Mouse (Mus musculus) neural tube, embryonic 15.5 days (tissue): ENCODE results near the gene Pet100. TPM values are rescaled to one million over a fixed set of nuclear protein-coding genes. Genes with fewer than 3 reads are reported as not detected.

Experiments used
- ATAC-seq: fragments of 200-750 bp; cut with Nextera tagmentation; 2 replicates; pipeline ENCODE4 v1.8.0; 2017; ENCODE audit warnings: mild to moderate bottlenecking, moderate TSS enrichment, moderate library complexity; ENCODE audit not compliant: low FRiP score
- H3K27ac ChIP-seq: fragments of 300-500 bp; sonication (generic); replicated peaks from 2 replicates; pipeline ENCODE4 v1.5.1; 2015; ENCODE audit warnings: mild to moderate bottlenecking, inconsistent platforms
- H3K27me3 ChIP-seq: fragments of 300-500 bp; sonication (generic); replicated peaks from 2 replicates; pipeline ENCODE4 v1.6.1; 2015; ENCODE audit warnings: inconsistent platforms
- H3K36me3 ChIP-seq: fragments of 300-500 bp; sonication (generic); 2 replicates; pipeline ENCODE4 v1.6.1; 2015; ENCODE audit warnings: inconsistent platforms
- H3K4me1 ChIP-seq: fragments of 300-500 bp; sonication (generic); 2 replicates; pipeline ENCODE4 v1.6.1; 2015; ENCODE audit warnings: inconsistent platforms
- H3K4me2 ChIP-seq: fragments of 300-500 bp; sonication (generic); 2 replicates; pipeline ENCODE4 v1.6.1; 2015; ENCODE audit warnings: inconsistent platforms, mild to moderate bottlenecking, moderate library complexity
- H3K4me3 ChIP-seq: fragments of 300-500 bp; sonication (generic); replicated peaks from 2 replicates; pipeline ENCODE4 v1.5.1; 2015; ENCODE audit warnings: mild to moderate bottlenecking, inconsistent platforms
- H3K9ac ChIP-seq: fragments of 300-500 bp; sonication (generic); replicated peaks from 2 replicates; pipeline ENCODE4 v1.6.1; 2015; ENCODE audit warnings: mild to moderate bottlenecking, inconsistent platforms
- H3K9me3 ChIP-seq: fragments of 300-500 bp; sonication (generic); replicated peaks from 2 replicates; pipeline ENCODE4 v1.6.1; 2016; ENCODE audit warnings: inconsistent platforms
- WGBS: fragments of 180-500 bp; shearing (Covaris S2); methylation state at CpG from one replicate; pipeline ENCODE4 v1.1.7; 2015; ENCODE audit warnings: mixed read lengths; 5-methylcytosine and 5-hydroxymethylcytosine counted together
- polyA plus RNA-seq: library from polyadenylated mRNA; unstranded; fragments of >200 nt; fragmentation: Nextera tagmentation; extraction: Ambion mirVana; gene quantifications from 2 replicates; pipeline ENCODE4 v1.2.1, GENCODE M21; 2015

Pet100 gene
- polyA plus RNA-seq, 1 experiment from 2014 or later, result 90.1 TPM

DNA sequence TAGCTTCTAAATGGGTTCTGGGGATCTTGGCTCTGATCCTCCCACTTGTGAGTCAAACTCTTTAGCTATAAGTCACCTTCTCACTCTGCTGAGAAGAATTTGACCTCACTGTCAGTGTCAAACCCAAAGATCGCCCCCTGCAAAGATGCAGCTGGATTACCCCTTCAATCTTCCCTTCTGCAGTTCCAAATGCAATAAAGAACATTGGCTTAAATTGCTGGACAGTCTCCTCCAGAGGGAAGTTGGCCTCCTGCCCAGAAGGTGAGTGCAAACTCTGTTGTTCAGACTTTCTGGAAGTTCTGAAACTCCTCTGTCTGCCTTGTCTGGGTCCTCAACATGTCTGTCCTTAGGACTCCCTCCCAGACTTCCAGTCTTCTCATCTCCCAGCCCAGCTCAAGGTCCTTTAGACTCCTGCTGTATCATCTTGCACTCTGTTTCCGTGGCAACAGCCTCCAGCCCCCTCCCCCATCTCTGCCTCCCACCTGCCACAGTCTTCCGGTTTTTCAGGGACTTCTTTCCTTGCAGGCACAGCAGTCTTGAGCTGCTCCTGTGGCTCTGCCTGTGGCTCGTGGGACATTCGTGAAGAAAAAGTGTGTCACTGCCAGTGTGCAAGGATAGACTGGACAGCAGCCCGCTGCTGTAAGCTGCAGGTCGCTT, 35.5 kb downstream of the Pet100 start:
- 23% methylated on average over 7 of the region's 7 CpGs for WGBS
- no peak overlapping the region for H3K9ac ChIP-seq
- H3K9me3 ChIP-seq, result no peaks in the 10 kb centered on the region
- peak; percentile 34; the same call in 1 of the 2 replicates for ATAC-seq
- no peak overlapping the region for H3K4me2 ChIP-seq
- H3K4me1 ChIP-seq, result peaks cover 9% of the 10 kb centered on the region; the same call in 1 of the 2 replicates
- no peak overlapping the region for H3K27ac ChIP-seq
- H3K36me3 ChIP-seq, result no peaks in the 10 kb centered on the region
- H3K27me3 ChIP-seq, result no peaks in the 10 kb centered on the region
- H3K4me3 ChIP-seq, result no peak overlapping the region

GRCm38 (mm10) chr8:3660889-3661288, 39.5 kb downstream of the Pet100 start:
- H3K27ac ChIP-seq, result no peak overlapping the region
- 83% methylated on average over 8 of the region's 8 CpGs for WGBS
- no peak overlapping the region for H3K9ac ChIP-seq
- H3K36me3 ChIP-seq, result no peaks in the 10 kb centered on the region
- no peak for ATAC-seq
- no peak overlapping the region for H3K4me2 ChIP-seq
- no peaks in the 10 kb centered on the region for H3K9me3 ChIP-seq
- peaks cover 9% of the 10 kb centered on the region; the same call in 1 of the 2 replicates for H3K4me1 ChIP-seq
- no peak overlapping the region for H3K4me3 ChIP-seq
- H3K27me3 ChIP-seq, result no peaks in the 10 kb centered on the region

- 71% methylated on average over 5 of the region's 5 CpGs for WGBS
- Histone ChIP-seq H3K27me3 (no peaks in the 10 kb centered on the region), H3K4me3 (no peak overlapping the region), H3K4me2 (no peak overlapping the region), H3K9me3 (no peaks in the 10 kb centered on the region), H3K27ac (no peak overlapping the region), H3K4me1 (no peaks in the 10 kb centered on the region), H3K9ac (no peak overlapping the region), H3K36me3 (no peaks in the 10 kb centered on the region)
- no peak for ATAC-seq
These were observed 43.1 kb downstream of the Pet100 start for GRCm38 (mm10) chr8:3664405-3664804.

DNA sequence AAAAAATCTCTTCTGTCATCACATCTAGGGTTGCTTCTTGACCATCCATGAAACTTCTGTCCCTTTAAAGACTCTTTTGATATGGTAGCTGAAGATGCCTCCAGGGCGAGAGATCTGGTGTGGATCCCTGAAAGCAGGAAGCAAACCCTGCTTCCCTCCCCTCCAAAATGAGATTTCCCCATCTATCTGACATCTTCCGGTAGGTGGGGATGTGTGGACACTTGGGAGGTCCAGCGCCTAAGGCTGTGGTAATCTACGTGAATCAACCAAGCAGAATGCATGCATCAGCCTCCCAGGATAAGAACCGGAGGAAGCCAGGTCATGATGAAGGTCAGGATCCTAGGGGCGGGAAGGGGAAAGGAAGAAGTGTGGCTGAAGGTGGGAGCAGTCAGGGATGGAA, 44.2 kb downstream of the Pet100 start, which contains the start of gene Mcemp1:
Mcemp1 (plus strand) TSS at position 248 of the 400 bp plus-strand sequence.
- WGBS, result 85% methylated on average over 6 of the region's 6 CpGs
- H3K36me3 ChIP-seq, result no peaks in the 10 kb centered on the region
- H3K4me2 ChIP-seq, result no peak within 1 kb of the TSS
- no peaks in the 10 kb centered on the region for H3K27me3 ChIP-seq
- no peaks in the 10 kb centered on the region for H3K4me1 ChIP-seq
- H3K4me3 ChIP-seq, result no peak within 1 kb of the TSS
- H3K9me3 ChIP-seq, result no peaks in the 10 kb centered on the region
- ATAC-seq, result no peak
- no peak within 1 kb of the TSS for H3K27ac ChIP-seq
- H3K9ac ChIP-seq, result no peak within 1 kb of the TSS

GRCm38 (mm10) chr8:3670388-3670787, 49.0 kb downstream of the Pet100 start:
- no peak for ATAC-seq
- H3K9ac ChIP-seq, result no peak overlapping the region
- H3K9me3 ChIP-seq, result no peaks in the 10 kb centered on the region
- peaks cover 14% of the 10 kb centered on the region for H3K4me1 ChIP-seq
- 82% methylated on average over 2 of the region's 2 CpGs for WGBS
- H3K36me3 ChIP-seq, result no peaks in the 10 kb centered on the region
- H3K27me3 ChIP-seq, result no peaks in the 10 kb centered on the region
- no peak overlapping the region for H3K27ac ChIP-seq
- no peak overlapping the region for H3K4me2 ChIP-seq
- H3K4me3 ChIP-seq, result no peak overlapping the region

DNA sequence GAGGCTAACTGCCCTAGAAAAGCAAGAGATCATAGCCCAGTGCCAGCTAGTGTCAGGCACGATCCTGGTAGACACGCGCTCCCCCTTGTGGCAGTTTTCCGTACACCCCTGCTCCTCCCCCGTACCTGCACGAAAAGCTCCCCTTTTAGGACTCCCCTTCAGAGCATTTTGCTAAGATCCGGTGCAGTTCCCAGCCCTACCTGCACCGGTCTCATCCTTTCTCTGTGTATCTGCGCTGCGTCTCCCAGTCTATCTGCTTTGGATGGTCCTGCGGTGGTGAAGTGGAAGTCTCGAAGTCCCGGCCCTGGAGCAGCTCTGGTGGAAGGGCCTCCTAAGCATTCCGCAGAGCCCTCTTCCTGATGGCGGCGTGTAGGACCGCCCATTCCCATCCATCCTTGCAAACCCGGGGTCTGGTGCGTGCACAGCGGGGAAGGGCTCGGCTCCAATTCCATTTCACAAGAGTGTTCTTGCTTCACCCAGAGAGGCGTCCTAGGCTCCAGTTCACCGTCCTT, 50.7 kb downstream of the Pet100 start, which contains the start of gene Fcor:
Fcor (minus strand) TSS at position 383 of the 512 bp plus-strand sequence.
- WGBS, result under 1% methylated on average over 23 of the region's 23 CpGs
- Histone ChIP-seq H3K4me1 (peaks cover 19% of the 10 kb centered on the region), H3K36me3 (no peaks in the 10 kb centered on the region), H3K27ac (peak within 1 kb of the TSS; percentile 82), H3K27me3 (no peaks in the 10 kb centered on the region), H3K4me3 (peak within 1 kb of the TSS; percentile 52), H3K9ac (peak within 1 kb of the TSS; percentile 56), H3K9me3 (no peaks in the 10 kb centered on the region), H3K4me2 (peak within 1 kb of the TSS; percentile 73)
- ATAC-seq, result peak; percentile 88

GRCm38 (mm10) chr8:3674671-3675070, 53.3 kb downstream of the Pet100 start:
- Histone ChIP-seq H3K27me3 (no peaks in the 10 kb centered on the region), H3K9me3 (no peaks in the 10 kb centered on the region), H3K9ac (no peak overlapping the region), H3K4me1 (peaks cover 36% of the 10 kb centered on the region), H3K27ac (no peak overlapping the region), H3K4me3 (no peak overlapping the region), H3K36me3 (peaks cover 12% of the 10 kb centered on the region), H3K4me2 (no peak overlapping the region)
- no peak for ATAC-seq
- WGBS, result 69% methylated on average over 3 of the region's 3 CpGs

Other genes starting within 250 kb of the Pet100 start
- gene Arhgef18, start 228.5 kb upstream of the Pet100 start, polyA plus RNA-seq, result 8.1 and 9.5 TPM in 2 replicates
- 4.0 and 5.7 TPM in 2 replicates for gene Pex11g, start 153.9 kb upstream of the Pet100 start, polyA plus RNA-seq
- gene Tex45, start 150.7 kb upstream of the Pet100 start, polyA plus RNA-seq, result 0.50 and 0.61 TPM in 2 replicates
- gene Zfp358, start 128.4 kb upstream of the Pet100 start, polyA plus RNA-seq, result 62.7 and 64.3 TPM in 2 replicates
- 97.7 and 106 TPM in 2 replicates for gene Mcoln1, start 121.1 kb upstream of the Pet100 start, polyA plus RNA-seq
- 42.5 and 44.3 TPM in 2 replicates for gene Pnpla6, start 106.2 kb upstream of the Pet100 start, polyA plus RNA-seq
- 0.52 and 0.56 TPM in 2 replicates for gene C330021F23Rik, start 53.6 kb upstream of the Pet100 start, polyA plus RNA-seq
- 37.6 and 41.3 TPM in 2 replicates for gene Camsap3, start 34.3 kb upstream of the Pet100 start, polyA plus RNA-seq
- gene Xab2, start 232 bp upstream of the Pet100 start, polyA plus RNA-seq, result 46.2 and 50.4 TPM in 2 replicates
- 0.11 and 0.82 TPM in 2 replicates for gene Pcp2, start 4.0 kb downstream of the Pet100 start, polyA plus RNA-seq
- 40.9 and 66.3 TPM in 2 replicates for gene Stxbp2, start 9.4 kb downstream of the Pet100 start, polyA plus RNA-seq
- 0.27 and 0.56 TPM in 2 replicates for gene Retn, start 34.2 kb downstream of the Pet100 start, polyA plus RNA-seq
- gene Mcemp1, start 44.2 kb downstream of the Pet100 start, polyA plus RNA-seq, result 0.23 and 0.28 TPM in 2 replicates
- 21.7 and 22.8 TPM in 2 replicates for gene Fcor, start 50.8 kb downstream of the Pet100 start, polyA plus RNA-seq
- gene Trappc5, start 54.8 kb downstream of the Pet100 start, polyA plus RNA-seq, result 53.5 and 58.3 TPM in 2 replicates
- gene Fcer2a, start 72.6 kb downstream of the Pet100 start, polyA plus RNA-seq, result 0.31 and 0.35 TPM in 2 replicates
- gene Clec4g, start 99.1 kb downstream of the Pet100 start, polyA plus RNA-seq, result not detected in 2 replicates
- 0.28 TPM in 1 of 2 replicates, not detected in the other for gene Cd209a, start 127.4 kb downstream of the Pet100 start, polyA plus RNA-seq
- gene Cd209e, start 232.8 kb downstream of the Pet100 start, polyA plus RNA-seq, result 0.10 TPM in 1 of 2 replicates, not detected in the other